Mouse (Mus musculus): Measurements from ENCODE around the gene Clba1.

DNA sequence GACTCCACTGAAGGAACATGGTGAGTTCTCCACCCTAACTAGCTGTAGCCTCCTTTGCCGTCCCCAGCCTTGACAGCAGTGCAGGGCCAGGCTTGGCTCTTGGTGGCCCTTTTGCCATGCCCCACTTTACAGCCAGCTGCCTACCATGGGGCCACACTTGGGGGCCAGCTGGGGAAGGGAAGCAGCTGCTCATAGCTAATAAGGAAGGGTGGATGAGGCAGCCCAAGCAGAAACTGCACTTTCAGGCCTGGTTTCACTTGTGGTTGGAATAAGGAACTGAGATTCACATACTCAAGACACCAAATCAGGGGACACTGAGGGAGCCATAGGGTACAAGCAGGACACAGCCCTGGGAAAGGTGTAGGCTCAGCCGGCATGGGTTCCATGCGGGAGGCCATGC lies 46.7 kb upstream of the Clba1 start:
- no peak for TF ChIP-seq E2F4 (IDR thresholded peaks at IDR 0.05; ENCODE audit: borderline replicate concordance, low read depth, low read length)
- TF ChIP-seq USF1 (IDR thresholded peaks at IDR 0.05; ENCODE audit: low read depth, low read length): no peak
- TF ChIP-seq ETS1 (IDR thresholded peaks at IDR 0.05; ENCODE audit: low read depth, low read length): 0 out of 2 replicates have a peak, but pooled peaks have one; percentile 18
- no peak for TF ChIP-seq CTCF (IDR thresholded peaks at IDR 0.05 in 2 of 3, conservative IDR thresholded peaks at IDR 0.05 in 1 of 3; ENCODE audit: control insufficient read depth in 1 of 3, insufficient read depth in 1 of 3, low read depth in 2 of 3, low read length in 3 of 3, poor library complexity in 1 of 3, severe bottlenecking in 1 of 3)
- TF ChIP-seq MEF2A (IDR thresholded peaks at IDR 0.05; ENCODE audit: extremely low read depth, insufficient replicate concordance, low read depth, low read length, poor library complexity, severe bottlenecking): no peak
- TF ChIP-seq MAFK (IDR thresholded peaks at IDR 0.05; ENCODE audit: borderline replicate concordance, low read depth, low read length): no peak
- no peak for TF ChIP-seq GATA1 (IDR thresholded peaks at IDR 0.05; ENCODE audit: low read depth, low read length)
- TF ChIP-seq EP300 (IDR thresholded peaks at IDR 0.05; ENCODE audit: low read depth in 1 of 2, low read length in 2 of 2): no peak
- peak; percentile 49 for TF ChIP-seq TAL1 (IDR thresholded peaks at IDR 0.05; ENCODE audit: low read length)
- no peak for TF ChIP-seq ZKSCAN1 (IDR thresholded peaks at IDR 0.05; ENCODE audit: low read depth, low read length)
- no peak for TF ChIP-seq POLR2AphosphoS5 (IDR thresholded peaks at IDR 0.05; ENCODE audit: borderline replicate concordance, low read depth, low read length)
- TF ChIP-seq SIN3A (IDR thresholded peaks at IDR 0.05; ENCODE audit: low read length): no peak

Measured in MEL (cell line).